Mouse (Mus musculus) olfactory bulb, adult 2 months (tissue): ENCODE measurements around the gene Gfod1.

Source experiments
- CTCF ChIP-seq: fragments of 200-500 bp; IDR thresholded peaks from 2 replicates; pipeline ENCODE4 v1.5.1; 2012; ENCODE audit warnings: low read depth, mild to moderate bottlenecking, low read length, moderate library complexity; ENCODE audit not compliant: insufficient read depth
- POLR2A ChIP-seq: fragments of 200-500 bp; IDR thresholded peaks from 2 replicates; pipeline ENCODE4 v1.6.1; 2012; ENCODE audit warnings: mild to moderate bottlenecking, low read depth, low read length, moderate library complexity; ENCODE audit not compliant: insufficient read depth

DNA sequence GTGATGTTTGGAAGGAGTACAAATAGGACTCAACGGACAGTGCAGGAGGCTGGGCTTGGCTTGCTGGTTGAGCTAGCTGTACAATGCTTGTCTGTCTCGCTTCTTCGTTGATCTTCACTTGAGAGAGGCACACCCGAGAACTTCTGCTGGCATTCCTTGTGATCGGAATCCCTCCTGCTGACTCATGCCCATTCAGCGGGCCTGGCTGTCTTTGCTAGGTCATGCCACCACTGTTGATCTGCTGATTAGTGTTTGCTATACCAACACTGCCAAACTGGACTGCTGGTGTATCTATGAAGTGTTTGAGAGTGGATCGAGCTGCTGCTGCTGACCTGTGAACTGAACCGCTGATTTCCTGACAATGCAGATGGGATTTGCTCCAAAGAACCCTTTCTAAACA is 45.4 kb upstream of the Gfod1 start:
- TF ChIP-seq POLR2A (no peak), CTCF (no peak)
